Mouse (Mus musculus) right cerebral cortex, postnatal 10 days (tissue): ENCODE data around the gene Bcl6.

Experiments
- DNase-seq, 2 experiments: peaks; one replicate each; pipeline ENCODE4 v3.0.0; 2021; ENCODE audit warnings: low spot score in 2 of 2

The Bcl6 gene

GRCm38 (mm10) chr16:23927301-23928114 is 61.1 kb downstream of the Bcl6 start:
- no peak for DNase-seq

GRCm38 (mm10) chr16:23922906-23923305 is 65.7 kb downstream of the Bcl6 start:
- no peak for DNase-seq

DNA sequence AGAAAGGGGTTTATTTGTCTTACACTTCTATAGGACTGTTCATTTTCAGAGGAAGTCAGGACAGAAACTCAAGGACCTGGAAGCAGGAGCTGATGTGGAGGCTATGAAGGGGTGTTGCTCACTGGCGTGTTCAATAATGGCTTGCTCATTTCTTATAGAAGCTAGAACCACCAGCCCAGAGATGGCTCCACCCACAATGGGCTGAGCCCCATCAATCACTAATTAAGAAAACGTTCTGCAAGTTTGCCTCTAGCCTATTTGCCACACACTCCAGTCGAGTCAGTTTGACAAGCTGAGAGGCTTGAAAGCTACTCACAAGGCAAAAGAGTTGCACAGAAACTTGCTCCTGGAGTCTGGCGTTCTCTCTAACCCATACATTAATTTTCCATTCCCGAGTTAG is 67.0 kb downstream of the Bcl6 start:
- no peak for DNase-seq

DNA sequence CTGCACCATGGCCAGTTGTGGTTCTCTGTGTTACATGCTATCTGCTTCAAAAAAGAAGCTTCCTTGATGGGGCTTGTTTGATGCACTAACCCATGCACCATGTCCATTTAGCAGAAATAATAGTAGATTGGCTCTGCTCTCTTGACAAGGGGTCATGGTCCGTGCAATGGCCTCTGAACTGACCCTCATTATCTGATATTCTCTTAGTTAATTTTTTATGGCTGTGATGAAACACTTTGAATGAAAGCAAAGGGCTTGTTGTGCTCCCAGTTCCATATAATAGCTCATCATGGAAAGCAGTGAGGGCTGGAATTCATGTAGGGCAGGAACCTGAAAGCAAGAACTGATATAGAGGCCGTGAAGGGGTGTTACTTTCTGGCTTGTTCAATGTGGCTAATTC is 69.2 kb downstream of the Bcl6 start:
- no peak for DNase-seq
